Mouse (Mus musculus): ENCODE data around the gene Olfr1416. TPM values are rescaled to one million over a fixed set of nuclear protein-coding genes. Genes with fewer than 3 reads are reported as not detected.

Gene Olfr1416
- polyA plus RNA-seq, 1 experiment from 2014 or later, result not detected

DNA sequence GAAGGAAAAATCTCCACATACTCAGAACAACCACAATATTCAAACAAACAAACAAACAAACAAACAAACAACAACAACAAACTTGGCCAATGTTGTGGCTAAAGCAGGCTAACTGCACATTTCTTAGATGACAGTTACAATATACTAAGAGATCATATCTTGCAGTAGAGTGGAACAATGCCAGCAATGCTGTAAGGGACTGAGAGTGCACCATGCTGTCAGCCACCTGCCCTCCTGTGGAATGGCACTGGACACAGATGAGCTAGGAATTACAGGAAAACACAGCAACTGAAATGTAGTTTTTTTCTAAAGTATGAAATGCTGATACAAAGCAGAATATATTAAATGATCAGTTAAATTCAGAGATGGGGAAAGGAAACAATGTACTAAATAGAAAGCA lies 27.2 kb downstream of the Olfr1416 start:
- no peak for ATAC-seq (ENCODE audit: low read depth)
- no peaks in the 10 kb centered on the region for H3K4me1 ChIP-seq (replicated peaks)
- H3K36me3 ChIP-seq, result peaks cover 91% of the 10 kb centered on the region
- no peak overlapping the region for H3K27ac ChIP-seq (replicated peaks)
- no peak overlapping the region for H3K9ac ChIP-seq
- no peaks in the 10 kb centered on the region for H3K27me3 ChIP-seq
- H3K9me3 ChIP-seq, result 0 out of 2 replicates have a peak, but pooled peaks cover 6% of the 10 kb centered on the region
- H3K4me3 ChIP-seq, result no peak overlapping the region
- no peak overlapping the region for H3K4me2 ChIP-seq

DNA sequence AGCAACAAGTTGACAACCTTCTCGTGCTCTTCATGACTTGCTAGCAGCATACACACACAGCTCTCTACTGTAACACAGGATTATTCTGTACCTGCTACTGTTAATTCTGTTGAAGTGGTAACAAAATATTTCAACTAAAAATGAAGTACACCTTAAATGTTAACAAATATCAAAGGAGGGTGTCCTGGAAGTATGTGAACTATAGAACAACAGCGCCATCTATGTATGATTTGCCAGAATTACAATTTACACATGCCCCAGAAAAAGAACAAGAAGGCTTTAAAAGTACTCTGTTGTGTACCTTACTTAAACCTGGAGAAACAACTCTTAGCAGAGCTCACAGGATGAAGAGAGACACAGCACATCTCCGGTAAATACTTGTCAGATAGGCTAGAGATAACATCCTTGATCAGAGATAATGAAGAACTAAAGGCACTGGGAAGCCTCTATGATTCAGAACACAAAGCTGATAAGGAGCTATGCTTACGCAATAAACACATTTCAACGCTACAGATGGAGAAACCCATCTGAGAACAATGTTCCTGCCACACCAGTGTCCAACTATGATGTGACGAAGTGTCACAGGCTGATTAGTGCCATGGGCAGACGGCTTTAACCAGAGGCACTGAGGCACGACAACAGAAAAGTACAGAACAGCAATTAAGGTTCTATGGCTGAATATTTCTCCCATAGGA lies 31.0 kb downstream of the Olfr1416 start:
- WGBS, result 79% methylated on average over 8 of the region's 8 CpGs

DNA sequence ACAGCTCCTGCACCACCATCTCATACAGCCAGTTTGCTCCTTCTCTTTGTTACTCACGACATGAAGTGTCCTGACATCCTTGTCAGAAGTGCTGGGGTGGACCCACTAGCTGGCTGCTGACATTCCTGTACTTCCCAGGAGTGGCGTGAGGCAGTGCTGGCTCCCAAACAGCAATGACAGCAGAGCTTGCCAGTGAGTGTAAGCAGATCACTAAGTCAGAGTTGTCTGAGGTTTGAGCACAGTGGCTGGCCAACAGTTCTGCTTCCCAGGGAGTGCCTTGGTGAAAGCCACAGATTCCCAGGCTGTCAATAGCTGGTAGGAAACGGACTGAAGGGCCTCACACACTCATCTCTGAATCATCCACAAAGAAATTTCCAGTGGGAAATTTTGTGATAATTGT lies 36.6 kb downstream of the Olfr1416 start:
- ATAC-seq (ENCODE audit: low read depth), result no peak
- H3K36me3 ChIP-seq, result peaks cover 95% of the 10 kb centered on the region
- WGBS, result 85% methylated on average over 3 of the region's 3 CpGs

More for the DNA sequence above, 31.0 kb downstream of the Olfr1416 start:
- no peak overlapping the region for H3K27ac ChIP-seq (replicated peaks)
- H3K27me3 ChIP-seq, result no peaks in the 10 kb centered on the region
- H3K4me3 ChIP-seq, result no peak overlapping the region
- no peak overlapping the region for H3K9ac ChIP-seq
- no peak for ATAC-seq (ENCODE audit: low read depth)
- 0 out of 2 replicates have a peak, but pooled peaks cover 6% of the 10 kb centered on the region for H3K9me3 ChIP-seq
- no peak overlapping the region for H3K4me2 ChIP-seq
- peaks cover 90% of the 10 kb centered on the region for H3K36me3 ChIP-seq
- H3K4me1 ChIP-seq (replicated peaks), result no peaks in the 10 kb centered on the region

DNA sequence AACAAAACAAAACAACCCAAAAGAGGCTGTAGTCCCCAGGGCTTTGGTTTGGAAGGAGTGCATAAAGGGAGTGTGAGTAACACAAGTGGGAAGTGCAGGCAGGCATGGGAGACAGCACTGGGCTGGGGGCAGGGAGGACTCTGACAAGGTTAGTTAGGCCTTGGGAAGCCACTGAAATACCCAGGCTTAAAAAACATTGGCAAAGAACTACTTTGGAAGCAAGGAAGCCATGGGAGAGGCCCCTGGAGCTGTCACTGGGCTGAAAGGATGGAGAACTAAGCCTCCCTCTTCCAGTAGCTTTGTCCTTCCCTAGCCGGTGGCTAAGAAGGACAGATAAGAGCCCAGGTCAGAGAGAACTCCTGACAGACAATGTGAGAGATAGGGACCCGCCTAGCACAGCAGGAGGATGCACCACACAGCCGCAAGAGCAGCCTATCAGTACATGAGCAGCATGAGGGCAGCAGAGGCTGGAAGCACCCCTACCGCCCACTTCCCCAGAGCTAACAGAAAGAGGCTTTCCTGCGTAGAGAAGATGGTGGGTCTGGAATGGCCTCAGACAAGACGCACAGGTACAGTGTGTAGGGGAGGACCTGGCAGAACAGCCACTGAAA lies 43.4 kb downstream of the Olfr1416 start:
- Histone ChIP-seq H3K9me3 (no peaks in the 10 kb centered on the region), H3K4me1 (replicated peaks) (peaks cover 18% of the 10 kb centered on the region), H3K4me3 (no peak overlapping the region), H3K4me2 (no peak overlapping the region), H3K27me3 (no peaks in the 10 kb centered on the region), H3K9ac (no peak overlapping the region), H3K27ac (replicated peaks) (no peak overlapping the region), H3K36me3 (peaks cover 77% of the 10 kb centered on the region)
- WGBS, result 83% methylated on average over 6 of the region's 6 CpGs
- no peak for ATAC-seq (ENCODE audit: low read depth)

More for the DNA sequence above, 36.6 kb downstream of the Olfr1416 start:
- no peak overlapping the region for H3K4me2 ChIP-seq
- H3K27ac ChIP-seq (replicated peaks), result no peak overlapping the region
- no peak overlapping the region for H3K9ac ChIP-seq
- no peaks in the 10 kb centered on the region for H3K27me3 ChIP-seq
- no peaks in the 10 kb centered on the region for H3K4me1 ChIP-seq (replicated peaks)
- no peaks in the 10 kb centered on the region for H3K9me3 ChIP-seq
- no peak overlapping the region for H3K4me3 ChIP-seq

DNA sequence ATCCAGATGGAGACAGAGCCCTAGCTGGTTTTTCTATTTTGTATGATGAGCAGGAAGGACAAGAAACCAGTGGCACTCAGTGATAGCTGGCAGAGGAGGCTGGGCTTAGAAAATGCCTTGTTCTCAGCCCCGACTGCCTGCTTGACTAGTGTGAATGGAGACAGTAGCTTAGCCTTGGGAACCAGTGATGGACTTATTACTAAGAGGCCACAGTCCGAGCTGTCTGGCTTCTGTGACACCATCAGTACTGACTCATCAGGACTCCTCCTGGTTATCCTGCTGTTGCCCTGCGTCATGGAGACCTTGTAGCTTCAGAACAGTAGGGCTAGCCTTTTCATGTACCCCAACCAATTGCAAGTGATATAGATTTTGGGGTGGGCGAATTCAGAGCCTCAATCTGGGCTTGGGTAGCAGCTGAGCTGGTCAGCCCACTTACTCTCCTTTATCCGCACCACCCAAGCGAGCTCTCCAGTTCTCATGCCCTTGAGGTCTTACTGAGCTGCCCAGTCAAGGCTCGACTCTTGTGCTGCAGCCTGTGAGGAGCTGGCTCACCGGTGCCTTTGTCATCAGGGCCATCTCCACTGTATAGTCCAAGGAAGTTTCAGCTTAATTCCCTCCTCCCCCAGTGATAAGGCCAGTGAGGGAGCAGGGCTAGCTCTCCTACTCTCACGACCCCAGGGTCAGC lies 44.7 kb downstream of the Olfr1416 start:
- Histone ChIP-seq H3K27me3 (no peaks in the 10 kb centered on the region), H3K27ac (replicated peaks) (no peak overlapping the region), H3K36me3 (peaks cover 65% of the 10 kb centered on the region), H3K4me1 (replicated peaks) (peaks cover 18% of the 10 kb centered on the region), H3K4me3 (no peak overlapping the region), H3K4me2 (no peak overlapping the region), H3K9me3 (no peaks in the 10 kb centered on the region), H3K9ac (no peak overlapping the region)
- 91% methylated on average over 9 of the region's 9 CpGs for WGBS
- no peak for ATAC-seq (ENCODE audit: low read depth)

DNA sequence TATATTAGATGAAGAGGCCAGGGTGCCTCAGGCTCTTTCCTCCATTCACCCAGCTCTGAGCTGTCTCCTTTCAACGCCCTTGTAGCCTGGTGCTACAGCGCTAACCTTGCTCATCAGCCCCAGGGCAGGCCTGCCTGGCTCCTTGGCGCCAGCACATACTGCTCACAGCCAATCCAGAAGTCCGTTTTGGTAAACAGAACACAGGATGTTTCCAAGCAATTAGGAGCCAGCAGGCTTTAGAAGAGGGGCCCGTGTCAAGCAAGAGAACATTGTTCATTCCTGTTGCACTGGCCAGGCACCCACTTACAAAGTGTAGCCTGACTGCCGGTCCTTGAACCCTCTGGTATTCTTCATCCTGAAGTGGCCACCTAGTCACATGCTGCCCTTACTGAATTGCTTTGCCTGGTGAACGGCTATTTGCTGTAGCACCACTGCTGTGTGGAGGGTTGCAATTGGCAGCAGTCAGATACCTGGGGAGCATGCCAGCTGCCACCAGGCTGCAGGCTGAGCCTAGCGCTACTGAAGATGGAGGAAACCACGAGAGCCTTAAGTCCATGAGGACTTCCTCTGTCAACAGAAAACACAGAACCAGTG lies 47.1 kb downstream of the Olfr1416 start:
- no peak overlapping the region for H3K9ac ChIP-seq
- peak overlapping the region; percentile 30; the same call in 1 of the 2 replicates for H3K27ac ChIP-seq (replicated peaks)
- peaks cover 18% of the 10 kb centered on the region for H3K4me1 ChIP-seq (replicated peaks)
- H3K4me2 ChIP-seq, result no peak overlapping the region
- no peaks in the 10 kb centered on the region for H3K27me3 ChIP-seq
- H3K9me3 ChIP-seq, result no peaks in the 10 kb centered on the region
- 41% methylated on average over 9 of the region's 9 CpGs for WGBS
- no peak overlapping the region for H3K4me3 ChIP-seq
- H3K36me3 ChIP-seq, result peaks cover 42% of the 10 kb centered on the region
- ATAC-seq (ENCODE audit: low read depth), result peak; percentile 6; the same call in 1 of the 2 replicates

DNA sequence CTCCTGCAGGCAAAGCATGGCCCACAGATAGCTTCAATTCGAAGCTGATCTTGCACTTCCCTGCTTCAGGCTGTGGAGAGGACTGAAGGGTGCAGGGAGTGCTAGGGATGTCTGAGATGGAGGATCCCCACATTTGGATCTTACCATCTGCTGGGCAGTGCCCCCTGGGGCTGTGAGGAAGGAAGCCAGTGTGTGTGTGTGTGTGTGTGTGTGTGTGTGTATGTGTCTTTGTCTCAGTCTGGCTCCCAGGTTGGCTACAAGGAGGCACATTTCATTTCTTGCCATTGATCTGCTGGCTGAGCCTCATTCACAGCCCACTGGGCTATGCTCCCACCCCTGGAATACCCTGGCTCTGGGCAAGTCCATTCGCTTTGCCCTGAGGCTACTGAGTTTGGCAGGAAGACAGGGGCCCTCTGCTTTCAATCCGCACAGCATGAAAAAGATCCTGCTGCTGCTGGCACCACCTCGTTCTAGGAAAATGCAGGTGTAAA lies 48.0 kb downstream of the Olfr1416 start:
- ATAC-seq (ENCODE audit: low read depth), result peak; percentile 25; the same call in 1 of the 2 replicates

DNA sequence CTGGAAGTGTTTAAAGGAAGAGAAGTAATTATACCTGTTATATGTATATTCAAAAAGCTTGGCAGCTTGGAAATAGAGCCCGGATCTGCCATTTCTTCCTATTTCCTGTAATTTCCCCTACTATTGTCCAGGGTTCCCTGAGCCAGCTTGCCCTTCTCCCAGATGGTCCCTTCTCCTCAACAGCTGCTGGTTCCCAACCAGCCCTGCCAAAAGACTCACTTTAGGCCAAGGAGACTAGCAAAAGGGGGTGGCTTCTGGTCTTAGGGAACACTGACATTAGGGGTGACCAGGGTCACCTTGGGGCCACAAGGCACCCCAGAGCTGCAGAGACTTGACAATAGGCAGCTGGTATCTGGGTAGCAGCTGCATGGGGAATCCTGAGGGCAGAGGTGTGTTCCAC lies 49.9 kb downstream of the Olfr1416 start:
- Histone ChIP-seq H3K4me2 (no peak overlapping the region), H3K4me1 (replicated peaks) (peaks cover 24% of the 10 kb centered on the region), H3K4me3 (no peak overlapping the region), H3K9ac (no peak overlapping the region), H3K27me3 (no peaks in the 10 kb centered on the region), H3K27ac (replicated peaks) (no peak overlapping the region), H3K36me3 (peaks cover 17% of the 10 kb centered on the region), H3K9me3 (no peaks in the 10 kb centered on the region)
- ATAC-seq (ENCODE audit: low read depth), result no peak
- WGBS, result 88% methylated on average over 1 of the region's 1 CpGs

More for the DNA sequence above, 48.0 kb downstream of the Olfr1416 start:
- no peak overlapping the region for H3K9ac ChIP-seq
- H3K4me1 ChIP-seq (replicated peaks), result peaks cover 23% of the 10 kb centered on the region
- H3K4me2 ChIP-seq, result no peak overlapping the region
- 55% methylated on average over 4 of the region's 4 CpGs for WGBS
- peaks cover 33% of the 10 kb centered on the region for H3K36me3 ChIP-seq
- no peaks in the 10 kb centered on the region for H3K27me3 ChIP-seq
- 0 out of 2 replicates have a peak overlapping the region, but pooled peaks have one; percentile 30 for H3K27ac ChIP-seq (replicated peaks)
- no peak overlapping the region for H3K4me3 ChIP-seq
- H3K9me3 ChIP-seq, result no peaks in the 10 kb centered on the region

DNA sequence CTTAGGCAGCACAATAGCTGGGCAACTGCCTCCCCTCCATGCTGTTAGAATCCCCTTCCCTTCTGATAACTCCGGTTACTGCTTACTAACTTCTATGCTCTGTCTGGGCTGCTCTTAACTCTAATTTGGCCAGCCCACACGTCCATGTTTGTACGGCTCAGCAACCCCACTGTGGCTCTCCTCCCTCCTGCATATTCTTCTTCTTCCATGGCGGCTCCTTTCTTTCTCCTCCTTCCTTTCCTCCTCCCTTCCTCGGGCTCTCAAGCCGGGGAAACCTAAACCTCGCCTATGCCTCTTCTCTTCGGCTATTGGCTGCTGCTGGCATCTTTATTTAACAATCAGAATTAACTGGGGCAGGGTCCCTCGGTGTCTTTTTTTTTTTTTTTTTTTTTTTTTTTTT lies 52.1 kb downstream of the Olfr1416 start:
- Histone ChIP-seq H3K4me3 (no peak overlapping the region), H3K9me3 (no peaks in the 10 kb centered on the region), H3K27me3 (no peaks in the 10 kb centered on the region), H3K27ac (replicated peaks) (no peak overlapping the region), H3K4me2 (no peak overlapping the region), H3K36me3 (no peaks in the 10 kb centered on the region), H3K4me1 (replicated peaks) (peaks cover 18% of the 10 kb centered on the region), H3K9ac (no peak overlapping the region)
- no peak for ATAC-seq (ENCODE audit: low read depth)
- 73% methylated on average over 9 of the region's 9 CpGs for WGBS

DNA sequence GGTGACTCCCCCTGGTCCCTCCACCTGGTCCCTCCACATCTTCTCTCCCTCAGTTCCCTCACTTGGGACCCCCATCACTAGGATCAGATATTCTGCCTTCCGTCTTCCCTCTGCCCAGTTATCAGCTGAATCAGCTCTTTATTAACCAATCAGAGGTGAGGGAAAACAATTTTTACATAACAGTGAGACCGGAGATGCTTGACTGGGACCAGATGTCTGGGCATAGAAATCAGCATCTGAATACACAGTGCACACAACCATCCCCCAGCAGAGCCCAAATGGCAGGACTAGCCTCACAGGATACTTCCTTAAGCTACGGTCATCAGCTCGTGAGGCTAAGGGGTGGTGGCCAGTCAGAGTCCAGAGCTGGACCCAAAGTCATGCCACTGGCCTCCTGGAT lies 52.8 kb downstream of the Olfr1416 start:
- Histone ChIP-seq H3K9ac (no peak overlapping the region), H3K27ac (replicated peaks) (no peak overlapping the region), H3K4me2 (no peak overlapping the region), H3K4me3 (no peak overlapping the region), H3K36me3 (no peaks in the 10 kb centered on the region), H3K9me3 (no peaks in the 10 kb centered on the region), H3K4me1 (replicated peaks) (peaks cover 11% of the 10 kb centered on the region), H3K27me3 (no peaks in the 10 kb centered on the region)
- WGBS, result 42% methylated on average over 4 of the region's 4 CpGs
- no peak for ATAC-seq (ENCODE audit: low read depth)

DNA sequence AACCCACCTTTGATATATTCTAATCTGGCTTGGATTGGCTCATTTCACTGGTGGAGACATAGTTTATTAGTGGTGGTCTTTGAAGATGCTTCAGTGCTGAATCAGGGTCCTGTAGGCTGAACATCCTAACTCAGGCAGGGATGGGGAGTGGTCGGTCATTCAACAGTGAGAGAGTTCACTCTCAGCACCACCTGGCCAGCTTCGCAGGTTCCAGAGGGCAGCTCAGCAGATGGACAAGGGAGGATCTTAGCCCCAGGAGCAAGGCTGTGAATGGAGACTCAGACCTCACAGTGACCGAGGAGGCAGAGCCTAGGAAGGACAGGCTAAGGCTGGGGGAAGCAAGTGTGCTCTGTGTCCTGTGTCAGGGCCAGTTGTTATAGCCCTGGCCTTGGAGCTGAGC lies 53.5 kb downstream of the Olfr1416 start:
- Histone ChIP-seq H3K4me3 (no peak overlapping the region), H3K27me3 (no peaks in the 10 kb centered on the region), H3K9ac (no peak overlapping the region), H3K36me3 (no peaks in the 10 kb centered on the region), H3K9me3 (no peaks in the 10 kb centered on the region), H3K27ac (replicated peaks) (no peak overlapping the region), H3K4me2 (no peak overlapping the region), H3K4me1 (replicated peaks) (peaks cover 6% of the 10 kb centered on the region; the same call in 1 of the 2 replicates)
- no peak for ATAC-seq (ENCODE audit: low read depth)
- 74% methylated on average over 3 of the region's 3 CpGs for WGBS

DNA sequence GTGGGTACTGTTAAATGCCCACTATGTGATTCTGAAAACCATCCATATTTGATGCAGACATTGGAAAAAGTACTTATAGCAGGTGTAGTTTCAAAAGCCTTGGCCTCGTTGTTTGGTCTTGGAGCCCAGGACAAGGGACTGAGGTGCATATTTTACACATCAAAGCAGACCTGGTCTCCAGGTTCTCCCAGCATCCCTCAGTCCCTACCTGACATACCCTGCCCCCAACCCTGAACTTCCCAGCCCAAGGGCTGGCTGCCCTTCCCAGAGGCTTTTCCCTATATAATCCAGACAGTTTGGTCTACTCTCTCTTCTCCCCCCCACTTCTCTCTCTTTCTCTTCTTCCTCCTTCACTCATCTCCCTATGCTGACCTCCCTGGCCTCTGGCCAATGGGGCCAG lies 53.9 kb downstream of the Olfr1416 start:
- Histone ChIP-seq H3K36me3 (no peaks in the 10 kb centered on the region), H3K9me3 (no peaks in the 10 kb centered on the region), H3K9ac (no peak overlapping the region), H3K4me2 (no peak overlapping the region), H3K27me3 (no peaks in the 10 kb centered on the region), H3K4me3 (no peak overlapping the region), H3K4me1 (replicated peaks) (peaks cover 6% of the 10 kb centered on the region; the same call in 1 of the 2 replicates), H3K27ac (replicated peaks) (no peak overlapping the region)
- 91% methylated on average over 1 of the region's 1 CpGs for WGBS
- ATAC-seq (ENCODE audit: low read depth), result no peak
